Mouse (Mus musculus) testis, adult 2 months (tissue): ENCODE data around the gene Slc22a5.

Experiments used
- CTCF ChIP-seq: fragments of 200-500 bp; IDR thresholded peaks from 2 replicates; pipeline ENCODE4 v1.5.1; 2012; ENCODE audit warnings: low read depth, mild to moderate bottlenecking, inconsistent platforms, low read length, moderate library complexity; ENCODE audit not compliant: control insufficient read depth, insufficient read depth, insufficient replicate concordance
- POLR2A ChIP-seq: fragments of 200-500 bp; IDR thresholded peaks from 2 replicates; pipeline ENCODE4 v1.6.1; 2012; ENCODE audit warnings: low read depth, mild to moderate bottlenecking, inconsistent platforms, low read length, moderate library complexity; ENCODE audit not compliant: control insufficient read depth

GRCm38 (mm10) chr11:53899981-53900380 lies 8.5 kb upstream of the Slc22a5 start:
- TF ChIP-seq CTCF: no peak
- TF ChIP-seq POLR2A: no peak
